Mouse (Mus musculus): ENCODE measurements around the gene Rab3il1.

DNA sequence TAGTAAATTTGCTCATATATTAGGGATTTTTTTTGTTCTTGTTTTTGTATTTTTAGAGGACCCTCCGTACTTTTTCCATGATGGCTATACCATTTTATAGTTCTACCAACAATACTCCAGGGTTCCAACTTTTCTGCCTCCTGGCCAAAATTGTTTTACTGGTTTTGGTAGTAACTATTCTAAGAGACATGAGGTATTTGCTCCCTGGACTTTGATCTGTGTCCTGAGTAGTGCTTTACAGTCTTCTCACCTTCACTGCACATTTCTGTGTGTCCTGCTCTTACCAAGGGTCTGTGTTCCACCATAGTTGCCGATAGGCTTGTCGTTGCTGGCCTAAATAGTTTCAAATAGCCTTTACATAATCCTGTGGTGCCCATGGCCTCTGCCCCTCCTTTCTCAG, 36.9 kb downstream of the Rab3il1 start:
- no peak for TF ChIP-seq POLR2A (IDR thresholded peaks at IDR 0.05; ENCODE audit: borderline replicate concordance, extremely low read depth, low read depth, low read length)
- no peak for TF ChIP-seq CTCF (IDR thresholded peaks at IDR 0.05; ENCODE audit: insufficient read depth, low read length)
